Mouse (Mus musculus) forebrain, embryonic 16.5 days (tissue): ENCODE data around the gene Plk2. TPM values are rescaled to one million over a fixed set of nuclear protein-coding genes. Genes with fewer than 3 reads are reported as not detected.

Source experiments
- ATAC-seq: fragments of 200-750 bp; cut with Nextera tagmentation; 2 replicates; pipeline ENCODE4 v1.8.0; 2017; ENCODE audit warnings: mild to moderate bottlenecking, moderate library complexity
- H3K27ac ChIP-seq: fragments of 300-500 bp; sonication (generic); 2 replicates; pipeline ENCODE4 v1.5.1; 2014; ENCODE audit warnings: low read length, control low read depth
- H3K27me3 ChIP-seq: fragments of 300-500 bp; sonication (generic); replicated peaks from 2 replicates; pipeline ENCODE4 v1.6.1; 2014; ENCODE audit warnings: low read length; ENCODE audit not compliant: control insufficient read depth, insufficient read depth
- H3K36me3 ChIP-seq: fragments of 300-500 bp; sonication (generic); 2 replicates; pipeline ENCODE4 v1.6.1; 2014; ENCODE audit not compliant: control insufficient read depth, insufficient read depth
- H3K4me1 ChIP-seq: fragments of 300-500 bp; sonication (generic); replicated peaks from 2 replicates; pipeline ENCODE4 v1.6.1; 2014; ENCODE audit warnings: low read length; ENCODE audit not compliant: control insufficient read depth, insufficient read depth
- H3K4me2 ChIP-seq: fragments of 300-500 bp; sonication (generic); 2 replicates; pipeline ENCODE4 v1.6.1; 2014; ENCODE audit warnings: mild to moderate bottlenecking, low read length, control low read depth
- H3K4me3 ChIP-seq: fragments of 300-500 bp; sonication (generic); replicated peaks from 2 replicates; pipeline ENCODE4 v1.5.1; 2014; ENCODE audit warnings: mild to moderate bottlenecking, low read length, control low read depth
- H3K9ac ChIP-seq: fragments of 300-500 bp; sonication (generic); replicated peaks from 2 replicates; pipeline ENCODE4 v1.6.1; 2014; ENCODE audit warnings: low read depth, low read length, control low read depth
- H3K9me3 ChIP-seq: fragments of 300-500 bp; sonication (generic); 2 replicates; pipeline ENCODE4 v1.6.1; 2016; ENCODE audit warnings: low read length; ENCODE audit not compliant: control insufficient read depth
- WGBS: fragments of 180-500 bp; shearing (Covaris S2); extraction: QIAGEN DNeasy Blood & Tissue Kit; methylation state at CpG from one replicate; pipeline ENCODE4 v1.1.7; 2014; 5-methylcytosine and 5-hydroxymethylcytosine counted together
- polyA plus RNA-seq: library from polyadenylated mRNA; unstranded; fragments of >200 nt; fragmentation: Nextera tagmentation; extraction: Ambion mirVana; gene quantifications from 2 replicates; pipeline ENCODE4 v1.2.1, GENCODE M21; 2015

Plk2 gene
- polyA plus RNA-seq, 1 experiment from 2014 or later = 229 TPM

GRCm38 (mm10) chr13:110382447-110382901 is 12.4 kb upstream of the Plk2 start:
- Histone ChIP-seq H3K4me3 (no peak overlapping the region), H3K9me3 (no peaks in the 10 kb centered on the region), H3K9ac (no peak overlapping the region), H3K4me1 (no peaks in the 10 kb centered on the region), H3K27me3 (no peaks in the 10 kb centered on the region), H3K4me2 (no peak overlapping the region), H3K36me3 (no peaks in the 10 kb centered on the region), H3K27ac (no peak overlapping the region)
- WGBS = 18% methylated on average over 5 of the region's 5 CpGs
- ATAC-seq = peak; percentile 70

- no peaks in the 10 kb centered on the region for H3K27me3 ChIP-seq
- H3K4me2 ChIP-seq = no peak overlapping the region
- H3K4me1 ChIP-seq = no peaks in the 10 kb centered on the region
- 75% methylated on average over 6 of the region's 6 CpGs for WGBS
- H3K27ac ChIP-seq = no peak overlapping the region
- H3K4me3 ChIP-seq = no peak overlapping the region
- no peaks in the 10 kb centered on the region for H3K9me3 ChIP-seq
- no peaks in the 10 kb centered on the region for H3K36me3 ChIP-seq
- H3K9ac ChIP-seq = no peak overlapping the region
- ATAC-seq = no peak
These were observed 10.3 kb upstream of the Plk2 start for GRCm38 (mm10) chr13:110384514-110384913.

GRCm38 (mm10) chr13:110392210-110392609 is 2.6 kb upstream of the Plk2 start:
- Histone ChIP-seq H3K9me3 (peaks cover 2% of the 10 kb centered on the region; the same call in 1 of the 2 replicates), H3K27me3 (no peaks in the 10 kb centered on the region), H3K4me3 (no peak overlapping the region), H3K4me2 (no peak overlapping the region), H3K27ac (no peak overlapping the region), H3K9ac (no peak overlapping the region), H3K4me1 (peaks cover 7% of the 10 kb centered on the region; the same call in 1 of the 2 replicates), H3K36me3 (peaks cover 2% of the 10 kb centered on the region; the same call in 1 of the 2 replicates)
- WGBS = 25% methylated on average over 8 of the region's 8 CpGs
- no peak for ATAC-seq

- H3K9ac ChIP-seq = no peak overlapping the region
- 45% methylated on average over 3 of the region's 3 CpGs for WGBS
- peaks cover 2% of the 10 kb centered on the region; the same call in 1 of the 2 replicates for H3K9me3 ChIP-seq
- peaks cover 6% of the 10 kb centered on the region for H3K36me3 ChIP-seq
- H3K4me3 ChIP-seq = no peak overlapping the region
- peaks cover 7% of the 10 kb centered on the region; the same call in 1 of the 2 replicates for H3K4me1 ChIP-seq
- H3K4me2 ChIP-seq = no peak overlapping the region
- H3K27me3 ChIP-seq = no peaks in the 10 kb centered on the region
- H3K27ac ChIP-seq = no peak overlapping the region
- no peak for ATAC-seq
These were observed 2.2 kb upstream of the Plk2 start for GRCm38 (mm10) chr13:110392631-110393030.

GRCm38 (mm10) chr13:110395179-110395794 is 441 bp downstream of the Plk2 start:
- Histone ChIP-seq H3K4me3 (peak overlapping the region; percentile 65), H3K4me2 (peak overlapping the region; percentile 97), H3K9ac (peak overlapping the region; percentile 99), H3K9me3 (peaks cover 9% of the 10 kb centered on the region; the same call in 1 of the 2 replicates), H3K27me3 (no peaks in the 10 kb centered on the region), H3K27ac (peak overlapping the region; percentile 92), H3K4me1 (peaks cover 14% of the 10 kb centered on the region; the same call in 1 of the 2 replicates), H3K36me3 (peaks cover 32% of the 10 kb centered on the region)
- peak; percentile 26 for ATAC-seq
- WGBS = under 1% methylated on average over 38 of the region's 41 CpGs

GRCm38 (mm10) chr13:110395916-110396685 is 1.3 kb downstream of the Plk2 start:
- no peak for ATAC-seq
- H3K9ac ChIP-seq = peak overlapping the region; percentile 99
- H3K27me3 ChIP-seq = no peaks in the 10 kb centered on the region
- peaks cover 39% of the 10 kb centered on the region for H3K36me3 ChIP-seq
- WGBS = 24% methylated on average over 21 of the region's 21 CpGs
- H3K4me2 ChIP-seq = peak overlapping the region; percentile 97
- H3K9me3 ChIP-seq = peaks cover 9% of the 10 kb centered on the region; the same call in 1 of the 2 replicates
- H3K27ac ChIP-seq = peak overlapping the region; percentile 92
- peak overlapping the region; percentile 65 for H3K4me3 ChIP-seq
- peaks cover 14% of the 10 kb centered on the region; the same call in 1 of the 2 replicates for H3K4me1 ChIP-seq

GRCm38 (mm10) chr13:110397750-110398149 is 2.9 kb downstream of the Plk2 start:
- peaks cover 14% of the 10 kb centered on the region; the same call in 1 of the 2 replicates for H3K4me1 ChIP-seq
- H3K4me2 ChIP-seq = peak overlapping the region; percentile 14
- WGBS = 89% methylated on average over 8 of the region's 8 CpGs
- no peak for ATAC-seq
- H3K9ac ChIP-seq = no peak overlapping the region
- H3K36me3 ChIP-seq = peaks cover 43% of the 10 kb centered on the region
- H3K9me3 ChIP-seq = peaks cover 9% of the 10 kb centered on the region; the same call in 1 of the 2 replicates
- H3K27me3 ChIP-seq = no peaks in the 10 kb centered on the region
- no peak overlapping the region for H3K27ac ChIP-seq
- peak overlapping the region; percentile 7 for H3K4me3 ChIP-seq

- H3K36me3 ChIP-seq = peaks cover 43% of the 10 kb centered on the region
- no peak for ATAC-seq
- no peaks in the 10 kb centered on the region for H3K27me3 ChIP-seq
- H3K4me3 ChIP-seq = peak overlapping the region; percentile 7
- peaks cover 9% of the 10 kb centered on the region; the same call in 1 of the 2 replicates for H3K9me3 ChIP-seq
- WGBS = 70% methylated on average over 24 of the region's 24 CpGs
- peaks cover 14% of the 10 kb centered on the region; the same call in 1 of the 2 replicates for H3K4me1 ChIP-seq
- H3K27ac ChIP-seq = no peak overlapping the region
- H3K9ac ChIP-seq = no peak overlapping the region
- peak overlapping the region; percentile 14 for H3K4me2 ChIP-seq
These were observed 3.8 kb downstream of the Plk2 start for GRCm38 (mm10) chr13:110398513-110399270.
